Mouse (Mus musculus) liver, embryonic 15.5 days (tissue): ENCODE results near the gene Sowaha. TPM values are rescaled to one million over a fixed set of nuclear protein-coding genes. Genes with fewer than 3 reads are reported as not detected.

Experiments used
- ATAC-seq: fragments of 200-750 bp; cut with Nextera tagmentation; 2 replicates; pipeline ENCODE4 v1.8.0; 2017; ENCODE audit warnings: moderate number of reproducible peaks, mild to moderate bottlenecking, moderate library complexity; ENCODE audit not compliant: insufficient read depth
- H3K27ac ChIP-seq: fragments of 300-500 bp; sonication (generic); replicated peaks from 2 replicates; pipeline ENCODE4 v1.5.1; 2015; ENCODE audit warnings: mild to moderate bottlenecking, inconsistent platforms
- H3K27me3 ChIP-seq: fragments of 300-500 bp; sonication (generic); 2 replicates; pipeline ENCODE4 v1.6.1; 2015; ENCODE audit warnings: mild to moderate bottlenecking, inconsistent platforms
- H3K36me3 ChIP-seq: fragments of 300-500 bp; sonication (generic); replicated peaks from 2 replicates; pipeline ENCODE4 v1.6.1; 2015; ENCODE audit warnings: moderate library complexity, mild to moderate bottlenecking, inconsistent platforms
- H3K4me1 ChIP-seq: fragments of 300-500 bp; sonication (generic); replicated peaks from 2 replicates; pipeline ENCODE4 v1.6.1; 2015; ENCODE audit warnings: inconsistent platforms
- H3K4me2 ChIP-seq: fragments of 300-500 bp; sonication (generic); 2 replicates; pipeline ENCODE4 v1.6.1; 2015; ENCODE audit warnings: moderate library complexity, mild to moderate bottlenecking, inconsistent platforms
- H3K4me3 ChIP-seq: fragments of 300-500 bp; sonication (generic); replicated peaks from 2 replicates; pipeline ENCODE4 v1.5.1; 2015; ENCODE audit warnings: mild to moderate bottlenecking, inconsistent platforms
- H3K9ac ChIP-seq: fragments of 300-500 bp; sonication (generic); 2 replicates; pipeline ENCODE4 v1.6.1; 2015; ENCODE audit warnings: moderate library complexity, mild to moderate bottlenecking, inconsistent platforms
- H3K9me3 ChIP-seq: fragments of 300-500 bp; sonication (generic); replicated peaks from 2 replicates; pipeline ENCODE4 v1.6.1; 2016; ENCODE audit warnings: inconsistent platforms
- WGBS: fragments of 180-500 bp; shearing (Covaris S2); methylation state at CpG from one replicate; pipeline ENCODE4 v1.1.7; 2015; ENCODE audit warnings: mixed read lengths; ENCODE audit not compliant: insufficient replicate concordance; 5-methylcytosine and 5-hydroxymethylcytosine counted together
- polyA plus RNA-seq: library from polyadenylated mRNA; unstranded; fragments of >200 nt; fragmentation: Nextera tagmentation; extraction: Ambion mirVana; gene quantifications from 2 replicates; pipeline ENCODE4 v1.2.1, GENCODE M21; 2015

Gene Sowaha
- polyA plus RNA-seq: 18.7 and 23.0 TPM in 2 replicates

DNA sequence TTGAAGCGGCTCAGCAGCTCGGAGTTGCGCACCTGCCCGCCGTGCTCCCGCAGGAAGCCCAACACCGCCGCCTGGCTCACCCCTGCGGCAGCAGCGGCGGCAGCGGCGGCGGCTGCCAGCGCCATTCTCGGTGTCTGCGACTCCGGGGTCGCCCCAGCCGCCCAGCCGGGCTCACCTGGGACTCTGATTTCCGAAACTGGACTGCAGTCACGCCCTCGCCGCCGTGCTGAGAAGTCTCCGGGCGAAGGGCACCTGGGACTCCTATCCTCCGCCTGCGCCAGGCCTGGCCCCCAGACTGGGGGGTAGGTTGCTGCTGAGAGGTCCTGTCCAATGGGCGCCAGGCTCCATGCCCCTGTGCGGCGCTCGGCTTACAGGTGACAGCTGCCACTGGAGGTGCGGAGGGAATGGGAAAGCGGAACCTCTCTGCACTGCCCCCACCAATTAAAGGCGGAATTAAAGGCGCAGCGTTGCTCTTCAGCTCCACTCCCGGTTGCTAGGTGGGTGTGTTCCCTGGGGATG lies at the start of gene Sowaha, which contains the start of gene Gm9945:
Sowaha (minus strand) TSS at position 492 of the 519 bp plus-strand sequence.
Gm9945 (plus strand) TSS at position 384 of the 519 bp plus-strand sequence.
- under 1% methylated on average over 40 of the region's 40 CpGs for WGBS
- peaks cover 55% of the 10 kb centered on the region for H3K27me3 ChIP-seq
- peaks cover 20% of the 10 kb centered on the region for H3K36me3 ChIP-seq
- peak within 1 kb of the TSS; percentile 99 for H3K27ac ChIP-seq
- H3K9ac ChIP-seq: peak within 1 kb of the TSS; percentile 87
- H3K4me1 ChIP-seq: peaks cover 69% of the 10 kb centered on the region
- peak within 1 kb of the TSS; percentile 92 for H3K4me2 ChIP-seq
- H3K9me3 ChIP-seq: no peaks in the 10 kb centered on the region
- peak; percentile 69 for ATAC-seq
- peak within 1 kb of the TSS; percentile 75 for H3K4me3 ChIP-seq

DNA sequence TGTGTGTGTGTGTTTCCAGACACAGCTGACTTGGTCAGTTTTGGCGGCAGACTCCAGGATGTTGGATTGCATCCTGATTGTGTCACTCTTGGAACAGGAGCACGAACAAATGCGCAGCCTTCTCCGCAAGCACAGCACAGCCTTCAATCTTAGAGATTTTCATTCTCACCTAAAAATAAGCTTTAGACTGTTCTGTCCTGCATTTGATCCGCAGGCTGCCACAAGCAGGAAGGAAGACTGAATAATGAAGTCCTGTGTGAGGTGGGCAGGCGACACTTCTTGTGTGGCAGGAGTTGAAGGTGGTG lies 49.1 kb upstream of the Sowaha start:
- 51% methylated on average over 6 of the region's 6 CpGs for WGBS
- no peaks in the 10 kb centered on the region for H3K27me3 ChIP-seq
- peaks cover 50% of the 10 kb centered on the region for H3K4me1 ChIP-seq
- no peak overlapping the region for H3K4me3 ChIP-seq
- no peaks in the 10 kb centered on the region for H3K9me3 ChIP-seq
- no peak overlapping the region for H3K27ac ChIP-seq
- no peak overlapping the region for H3K9ac ChIP-seq
- no peak overlapping the region for H3K4me2 ChIP-seq
- no peak for ATAC-seq
- peaks cover 30% of the 10 kb centered on the region for H3K36me3 ChIP-seq

- H3K9ac ChIP-seq: no peak overlapping the region
- no peak for ATAC-seq
- no peaks in the 10 kb centered on the region for H3K9me3 ChIP-seq
- no peaks in the 10 kb centered on the region for H3K27me3 ChIP-seq
- 49% methylated on average over 9 of the region's 9 CpGs for WGBS
- H3K27ac ChIP-seq: no peak overlapping the region
- no peak overlapping the region for H3K4me3 ChIP-seq
- no peak overlapping the region for H3K4me2 ChIP-seq
- H3K4me1 ChIP-seq: peaks cover 55% of the 10 kb centered on the region
- H3K36me3 ChIP-seq: peaks cover 24% of the 10 kb centered on the region
These were observed 48.6 kb upstream of the Sowaha start for GRCm38 (mm10) chr11:53528397-53529252.

- ATAC-seq: no peak
- WGBS: 85% methylated on average over 4 of the region's 4 CpGs
- no peaks in the 10 kb centered on the region for H3K27me3 ChIP-seq
These were observed 45.4 kb upstream of the Sowaha start for GRCm38 (mm10) chr11:53525461-53525860.

GRCm38 (mm10) chr11:53524905-53525304 lies 44.8 kb upstream of the Sowaha start:
- H3K4me3 ChIP-seq: no peak overlapping the region
- no peak overlapping the region for H3K27ac ChIP-seq
- H3K9me3 ChIP-seq: no peaks in the 10 kb centered on the region
- WGBS: 64% methylated on average over 6 of the region's 6 CpGs
- no peak overlapping the region for H3K9ac ChIP-seq
- no peak for ATAC-seq
- H3K4me2 ChIP-seq: no peak overlapping the region
- H3K27me3 ChIP-seq: no peaks in the 10 kb centered on the region; the same call in 1 of the 2 replicates
- peaks cover 17% of the 10 kb centered on the region; the same call in 1 of the 2 replicates for H3K36me3 ChIP-seq
- peaks cover 89% of the 10 kb centered on the region for H3K4me1 ChIP-seq

More at GRCm38 (mm10) chr11:53525461-53525860, 45.4 kb upstream of the Sowaha start:
- Histone ChIP-seq H3K4me1 (peaks cover 85% of the 10 kb centered on the region), H3K9ac (no peak overlapping the region), H3K4me3 (no peak overlapping the region), H3K4me2 (no peak overlapping the region), H3K27ac (no peak overlapping the region), H3K36me3 (peaks cover 17% of the 10 kb centered on the region; the same call in 1 of the 2 replicates), H3K9me3 (no peaks in the 10 kb centered on the region)

- Histone ChIP-seq H3K4me2 (0 out of 2 replicates have a peak overlapping the region, but pooled peaks have one; percentile 97), H3K9me3 (no peaks in the 10 kb centered on the region), H3K9ac (no peak overlapping the region), H3K27ac (peak overlapping the region; percentile 94; the same call in 1 of the 2 replicates), H3K4me1 (peaks cover 94% of the 10 kb centered on the region), H3K36me3 (peaks cover 17% of the 10 kb centered on the region; the same call in 1 of the 2 replicates), H3K4me3 (no peak overlapping the region), H3K27me3 (peaks cover 9% of the 10 kb centered on the region)
- 75% methylated on average over 14 of the region's 14 CpGs for WGBS
- no peak for ATAC-seq
These were observed 43.7 kb upstream of the Sowaha start for GRCm38 (mm10) chr11:53523545-53524405.

- Histone ChIP-seq H3K27ac (peak overlapping the region; percentile 94; the same call in 1 of the 2 replicates), H3K9ac (0 out of 2 replicates have a peak overlapping the region, but pooled peaks have one; percentile 25)
- WGBS: 43% methylated on average over 9 of the region's 9 CpGs
These were observed 42.9 kb upstream of the Sowaha start for GRCm38 (mm10) chr11:53522930-53523329.

DNA sequence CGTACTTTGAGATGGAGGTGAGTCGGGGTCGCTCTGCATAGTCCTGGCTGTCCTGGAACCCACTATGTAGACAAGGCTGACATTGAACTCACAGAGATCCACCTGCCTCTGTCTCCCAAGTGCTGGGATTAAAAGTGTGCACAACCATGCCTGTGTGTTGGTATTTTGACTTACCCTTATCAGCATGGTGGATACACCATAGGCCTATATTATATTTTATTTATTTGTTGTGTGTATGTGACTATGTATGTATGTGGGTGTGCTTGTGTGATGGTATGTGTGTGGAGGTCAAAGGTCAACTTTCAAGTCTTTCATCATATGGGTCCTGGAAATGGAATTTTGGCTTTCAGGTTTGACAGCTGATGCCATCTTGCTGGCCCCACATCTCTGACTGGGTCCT lies 42.3 kb upstream of the Sowaha start:
- Histone ChIP-seq H3K4me2 (peak overlapping the region; percentile 97), H3K36me3 (peaks cover 17% of the 10 kb centered on the region; the same call in 1 of the 2 replicates), H3K27me3 (peaks cover 16% of the 10 kb centered on the region), H3K4me3 (peak overlapping the region; percentile 92), H3K4me1 (peaks cover 94% of the 10 kb centered on the region), H3K9ac (peak overlapping the region; percentile 25; the same call in 1 of the 2 replicates), H3K27ac (peak overlapping the region; percentile 94), H3K9me3 (no peaks in the 10 kb centered on the region)
- 82% methylated on average over 3 of the region's 3 CpGs for WGBS
- no peak for ATAC-seq

More at GRCm38 (mm10) chr11:53522930-53523329, 42.9 kb upstream of the Sowaha start:
- Histone ChIP-seq H3K36me3 (peaks cover 17% of the 10 kb centered on the region; the same call in 1 of the 2 replicates), H3K4me1 (peaks cover 94% of the 10 kb centered on the region), H3K9me3 (no peaks in the 10 kb centered on the region), H3K4me3 (0 out of 2 replicates have a peak overlapping the region, but pooled peaks have one; percentile 92), H3K27me3 (peaks cover 16% of the 10 kb centered on the region), H3K4me2 (peak overlapping the region; percentile 97)
- ATAC-seq: no peak

GRCm38 (mm10) chr11:53521821-53522131 lies 41.7 kb upstream of the Sowaha start:
- Histone ChIP-seq H3K27me3 (peaks cover 16% of the 10 kb centered on the region), H3K4me1 (peaks cover 94% of the 10 kb centered on the region), H3K9ac (peak overlapping the region; percentile 91), H3K36me3 (peaks cover 17% of the 10 kb centered on the region; the same call in 1 of the 2 replicates), H3K27ac (peak overlapping the region; percentile 94), H3K9me3 (no peaks in the 10 kb centered on the region), H3K4me2 (peak overlapping the region; percentile 97), H3K4me3 (peak overlapping the region; percentile 92)
- 23% methylated on average over 7 of the region's 7 CpGs for WGBS
- ATAC-seq: no peak

DNA sequence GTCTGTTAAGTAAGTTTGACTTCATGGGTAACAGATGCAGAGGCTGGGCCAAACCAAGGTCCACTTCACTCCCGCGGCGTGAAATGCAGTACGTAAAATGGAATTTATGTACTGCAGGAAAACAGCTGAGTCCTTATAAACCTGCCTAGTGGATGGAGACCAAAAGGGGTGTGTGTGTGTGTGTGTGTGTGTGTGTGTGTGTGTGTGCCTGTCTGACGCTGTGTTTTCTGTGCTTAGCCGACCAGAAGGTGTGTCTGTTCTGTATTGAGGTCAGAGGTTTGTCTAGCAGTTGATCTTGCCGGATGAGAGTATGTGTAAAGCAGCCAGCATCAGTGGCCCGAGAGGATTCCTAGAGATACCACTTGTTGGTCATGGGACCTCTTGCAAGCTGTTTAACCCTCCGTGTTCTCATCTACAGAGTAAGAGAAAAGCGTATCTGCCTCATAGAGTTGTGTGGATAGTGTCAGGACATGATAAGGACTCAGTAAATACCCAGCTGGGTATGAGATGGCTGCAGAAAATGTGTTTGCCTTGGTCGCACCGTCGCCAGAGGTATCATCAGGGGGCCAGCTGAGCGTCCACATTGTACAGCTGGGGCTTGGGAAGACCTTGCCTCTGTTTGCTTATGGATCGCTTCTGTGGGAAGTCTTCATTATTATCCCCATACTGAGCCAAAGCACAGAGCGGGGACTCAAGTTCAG lies 41.2 kb upstream of the Sowaha start:
- Histone ChIP-seq H3K9me3 (no peaks in the 10 kb centered on the region), H3K36me3 (peaks cover 17% of the 10 kb centered on the region; the same call in 1 of the 2 replicates), H3K9ac (peak overlapping the region; percentile 91), H3K4me1 (peaks cover 93% of the 10 kb centered on the region), H3K4me2 (peak overlapping the region; percentile 97), H3K27me3 (peaks cover 16% of the 10 kb centered on the region), H3K27ac (peak overlapping the region; percentile 94), H3K4me3 (peak overlapping the region; percentile 92)
- 18% methylated on average over 16 of the region's 16 CpGs for WGBS
- ATAC-seq: peak; percentile 29
